Mouse (Mus musculus) left cerebral cortex, adult 11 months (tissue): Measurements from ENCODE around the gene Col15a1.

Experiments
- DNase-seq: peaks from one replicate; pipeline ENCODE4 v3.0.0; 2022; ENCODE audit warnings: low spot score

The Col15a1 gene

DNA sequence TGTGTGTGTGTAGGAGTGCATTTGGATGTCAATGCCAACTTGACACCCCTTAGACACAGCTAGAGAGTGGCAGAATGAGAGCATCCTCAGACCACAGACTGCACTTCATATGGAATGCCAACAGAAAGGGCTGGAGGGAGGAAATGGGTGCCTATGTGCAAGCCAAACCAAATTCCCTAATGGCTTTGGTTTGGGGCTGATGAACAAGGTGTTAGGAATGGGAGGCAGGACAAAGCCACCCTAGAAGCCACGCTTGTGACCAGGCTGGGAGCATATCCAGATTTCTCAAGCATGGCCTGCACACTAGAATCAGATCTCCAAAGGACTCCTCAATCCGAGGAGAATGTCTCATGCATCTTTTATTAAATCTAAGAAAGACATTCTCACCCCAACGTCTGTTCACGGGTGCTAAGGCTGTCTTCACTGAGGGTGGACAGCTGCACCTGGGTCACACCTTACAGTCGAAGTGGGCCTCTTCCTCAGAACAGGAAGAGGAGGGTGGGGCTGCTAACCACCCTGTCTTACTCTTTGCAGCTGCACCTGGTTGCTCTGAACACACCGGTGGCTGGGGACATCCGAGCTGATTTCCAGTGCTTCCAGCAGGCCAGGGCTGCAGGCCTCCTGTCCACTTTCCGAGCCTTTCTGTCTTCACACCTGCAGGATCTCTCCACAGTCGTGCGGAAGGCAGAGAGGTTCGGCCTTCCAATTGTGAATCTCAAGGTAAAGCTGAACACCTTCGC lies 102.1 kb downstream of the Col15a1 start:
- DNase-seq, result no peak

DNA sequence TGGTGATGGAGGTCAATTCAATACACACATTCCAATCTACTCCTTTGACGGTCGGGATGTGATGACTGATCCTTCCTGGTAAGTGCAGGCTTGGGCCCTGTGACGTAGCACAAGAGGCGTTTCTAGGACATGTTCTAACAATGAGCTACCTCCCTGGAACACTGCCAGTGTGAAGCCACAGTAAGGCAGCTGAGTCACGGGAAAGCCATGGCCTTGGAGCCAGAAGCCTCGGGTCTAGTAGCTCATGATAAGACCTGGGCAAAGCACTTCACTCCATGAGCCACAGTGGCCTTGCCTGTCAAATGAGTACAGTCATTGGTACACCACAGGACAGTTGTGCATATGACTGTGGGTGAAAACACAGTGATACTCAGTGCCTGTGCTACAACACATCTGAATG lies 102.9 kb downstream of the Col15a1 start:
- no peak for DNase-seq

GRCm38 (mm10) chr4:47311467-47311866 lies 103.5 kb downstream of the Col15a1 start:
- no peak for DNase-seq

DNA sequence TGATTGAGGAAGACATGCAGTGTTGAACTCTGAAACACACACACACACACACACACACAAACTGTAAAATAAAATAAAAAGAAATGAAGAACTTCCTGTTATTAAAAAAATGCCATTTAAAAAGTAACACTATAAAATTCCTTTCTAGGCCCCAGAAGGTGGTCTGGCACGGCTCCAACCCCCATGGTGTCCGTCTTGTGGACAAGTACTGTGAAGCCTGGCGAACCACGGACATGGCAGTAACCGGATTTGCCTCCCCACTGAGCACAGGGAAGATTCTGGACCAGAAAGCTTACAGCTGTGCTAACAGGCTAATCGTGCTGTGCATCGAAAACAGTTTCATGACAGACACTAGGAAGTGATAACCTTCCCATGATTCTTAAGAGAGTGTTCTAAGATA lies 104.0 kb downstream of the Col15a1 start:
- DNase-seq, result no peak

DNA sequence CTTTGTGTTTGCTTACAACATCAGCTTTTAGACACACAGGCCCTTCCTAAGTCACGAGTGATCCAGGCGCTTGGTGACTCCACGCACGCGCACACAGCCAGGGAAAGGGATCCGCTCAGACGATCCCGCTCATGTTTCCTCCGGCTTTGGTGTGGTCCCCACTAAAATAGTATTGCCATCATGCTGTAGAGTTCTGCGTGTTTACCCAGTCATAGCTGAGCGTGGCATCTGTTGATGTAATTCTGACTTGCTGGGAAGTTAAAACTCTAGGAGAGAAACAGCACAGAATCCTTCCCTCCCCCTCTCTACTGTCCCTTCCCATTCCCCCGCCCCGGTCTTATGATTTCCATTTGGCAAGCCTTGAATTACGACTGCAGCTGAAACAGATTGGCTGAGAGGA lies 104.7 kb downstream of the Col15a1 start:
- no peak for DNase-seq

- no peak for DNase-seq
These were observed 105.9 kb downstream of the Col15a1 start for GRCm38 (mm10) chr4:47313710-47314410.

DNA sequence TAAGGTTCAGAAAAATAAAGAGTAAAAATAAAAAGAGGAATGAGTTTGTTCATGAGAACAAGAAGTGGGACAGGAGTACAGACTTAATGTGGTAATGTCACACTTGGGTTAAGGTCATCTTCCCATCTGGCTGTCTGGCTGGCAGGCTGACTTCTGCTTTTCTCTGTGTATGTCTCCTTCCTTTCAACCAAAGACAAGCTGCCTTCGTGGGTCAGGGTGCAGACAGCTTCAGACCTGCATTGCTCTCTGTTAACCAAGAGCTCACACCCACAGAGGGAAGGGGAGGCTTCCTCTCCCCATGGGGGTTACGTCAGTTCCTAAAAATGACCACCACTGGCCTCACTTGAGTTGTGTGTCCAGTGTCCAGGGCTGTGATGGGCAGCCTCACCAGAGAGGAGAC lies 107.5 kb downstream of the Col15a1 start:
- no peak for DNase-seq

- DNase-seq, result no peak
These were observed 108.5 kb downstream of the Col15a1 start for GRCm38 (mm10) chr4:47316432-47316831.

DNA sequence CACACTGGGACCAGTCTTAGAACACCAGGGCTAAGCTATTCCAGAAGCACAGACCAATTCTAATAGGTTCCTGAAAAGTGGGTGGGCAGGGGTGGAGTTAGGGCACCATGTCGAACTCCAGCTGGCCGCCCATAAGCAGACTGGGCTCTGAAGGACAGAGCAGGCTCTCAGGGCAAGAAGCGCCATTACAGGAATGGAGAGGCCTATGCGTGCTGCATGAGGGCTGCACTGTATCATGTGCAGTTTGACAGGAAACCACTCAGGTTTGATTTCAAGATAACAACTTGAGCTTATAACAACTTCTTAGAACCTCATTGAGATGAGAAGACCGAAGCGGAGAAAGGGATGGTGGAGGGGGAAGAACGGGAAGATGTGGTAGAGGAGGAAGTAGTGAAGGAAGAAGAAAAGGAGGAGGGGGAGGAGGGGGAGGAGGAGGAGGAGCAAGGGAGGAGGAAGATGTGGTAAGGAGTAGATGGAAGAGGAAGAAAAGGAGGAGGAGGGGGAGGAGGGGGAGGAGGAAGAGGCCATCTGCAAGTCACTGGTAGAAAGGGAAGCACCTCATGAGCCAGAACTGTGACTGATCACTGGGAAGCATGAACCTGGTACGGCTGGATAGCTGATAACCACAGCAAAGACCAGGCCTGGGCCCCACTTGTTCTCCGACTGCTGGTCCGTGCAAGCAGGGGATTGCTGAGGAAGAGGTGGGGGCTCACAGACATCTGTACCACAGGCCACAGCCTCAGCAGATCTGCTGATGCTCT lies 111.8 kb downstream of the Col15a1 start:
- DNase-seq, result no peak

DNA sequence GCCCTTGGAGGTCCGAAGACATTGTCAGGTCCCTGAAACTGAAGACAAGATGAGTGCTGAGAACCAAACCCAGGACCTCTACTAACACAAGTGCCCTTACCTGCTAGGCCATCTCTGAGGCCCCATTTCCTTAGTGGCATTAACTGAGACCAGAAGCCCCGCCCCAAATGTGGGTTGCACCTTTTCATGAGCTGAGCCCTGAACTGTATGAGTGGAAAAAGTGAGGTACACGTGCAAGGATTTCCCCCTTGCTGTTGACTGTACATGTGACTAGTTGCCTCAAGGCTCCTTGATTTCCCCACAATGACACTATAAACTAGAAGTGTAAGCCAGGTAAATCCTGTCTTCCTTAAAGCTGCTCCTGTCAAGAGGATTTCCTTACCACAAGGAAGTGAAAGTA lies 114.4 kb downstream of the Col15a1 start:
- DNase-seq, result no peak

- no peak for DNase-seq
These were observed 116.2 kb downstream of the Col15a1 start for GRCm38 (mm10) chr4:47324206-47324605.

DNA sequence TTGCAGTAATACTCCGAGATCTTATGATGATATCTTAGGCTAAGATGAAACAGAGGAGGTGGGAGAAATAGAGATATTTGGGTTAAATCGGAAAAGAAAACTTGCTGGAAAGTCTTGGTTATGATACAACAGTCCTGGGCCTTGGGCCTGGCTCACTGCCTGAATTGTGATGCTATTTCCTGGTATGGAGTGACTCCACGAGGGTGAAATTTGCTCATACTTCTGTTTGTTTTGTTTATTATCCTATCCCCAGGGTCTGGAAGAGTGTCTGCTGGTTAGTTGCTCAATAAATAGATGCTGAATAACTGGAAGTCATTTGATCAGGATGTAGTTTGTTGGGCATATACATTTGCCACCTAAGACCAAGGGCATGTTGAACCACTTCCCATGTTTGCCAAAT lies 119.8 kb downstream of the Col15a1 start:
- DNase-seq, result no peak

DNA sequence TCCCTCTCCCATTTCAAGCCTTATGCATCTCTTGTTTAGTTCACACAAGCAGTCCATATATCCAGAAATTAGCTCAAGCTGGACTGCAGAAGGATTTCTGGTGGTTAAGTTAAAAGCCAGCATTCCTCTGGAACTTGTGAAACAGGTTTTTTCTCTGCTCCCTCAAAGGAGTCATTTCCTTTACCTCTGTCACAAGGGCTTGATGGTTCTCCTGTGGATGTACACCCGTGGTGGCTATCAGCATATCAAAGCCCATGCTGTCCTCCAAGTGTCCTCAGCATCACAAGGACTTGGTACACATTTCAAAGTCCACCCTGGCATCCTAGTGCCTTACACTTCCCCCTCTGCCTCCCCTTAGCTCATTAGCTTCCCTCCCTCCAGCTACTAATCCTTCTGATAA lies 121.3 kb downstream of the Col15a1 start:
- no peak for DNase-seq

GRCm38 (mm10) chr4:47330378-47331052 lies 122.6 kb downstream of the Col15a1 start:
- no peak for DNase-seq

- no peak for DNase-seq
These were observed 124.9 kb downstream of the Col15a1 start for GRCm38 (mm10) chr4:47332812-47333343.

DNA sequence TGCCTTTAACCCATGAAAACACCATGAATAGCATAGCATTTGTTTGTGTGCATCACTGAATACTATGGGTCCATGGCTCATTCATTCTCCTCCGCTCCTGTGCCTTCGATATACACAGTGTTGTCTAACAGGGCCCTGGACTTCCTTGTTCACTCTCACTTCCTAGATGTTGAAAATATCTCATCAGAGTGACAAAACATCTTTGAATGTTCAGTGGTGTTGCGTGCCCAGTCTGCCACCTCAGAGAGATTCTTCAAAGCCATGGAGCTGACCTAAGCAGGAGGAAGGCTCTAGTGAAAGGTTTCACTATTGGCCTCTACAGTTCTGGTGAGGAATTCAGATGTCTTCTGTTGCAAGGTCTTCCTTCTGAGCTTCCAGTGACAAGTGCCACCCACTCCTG lies 125.6 kb downstream of the Col15a1 start:
- DNase-seq, result no peak

- DNase-seq, result no peak
These were observed 129.1 kb downstream of the Col15a1 start for GRCm38 (mm10) chr4:47336941-47337600.

- DNase-seq, result no peak
These were observed 134.7 kb downstream of the Col15a1 start for GRCm38 (mm10) chr4:47342632-47343031.

DNA sequence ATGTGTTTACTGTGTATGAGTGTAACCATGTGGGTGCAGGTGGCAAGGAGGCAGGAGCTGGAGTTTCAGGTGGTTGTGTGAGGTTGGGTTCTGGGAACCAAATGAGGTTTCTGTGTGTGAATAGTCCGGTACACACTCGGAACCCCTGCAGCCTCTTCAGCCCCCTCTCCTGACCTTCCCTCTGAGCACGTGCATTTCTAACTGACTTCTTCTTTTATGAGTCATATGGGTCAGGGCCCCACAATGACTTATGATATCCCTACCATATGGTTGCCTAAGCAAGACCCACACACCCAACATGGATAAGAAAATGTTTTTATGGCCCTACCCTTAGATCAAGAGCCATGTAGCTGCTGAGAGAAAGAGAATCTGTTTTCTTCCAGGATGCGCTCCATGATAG lies 139.1 kb downstream of the Col15a1 start:
- no peak for DNase-seq

DNA sequence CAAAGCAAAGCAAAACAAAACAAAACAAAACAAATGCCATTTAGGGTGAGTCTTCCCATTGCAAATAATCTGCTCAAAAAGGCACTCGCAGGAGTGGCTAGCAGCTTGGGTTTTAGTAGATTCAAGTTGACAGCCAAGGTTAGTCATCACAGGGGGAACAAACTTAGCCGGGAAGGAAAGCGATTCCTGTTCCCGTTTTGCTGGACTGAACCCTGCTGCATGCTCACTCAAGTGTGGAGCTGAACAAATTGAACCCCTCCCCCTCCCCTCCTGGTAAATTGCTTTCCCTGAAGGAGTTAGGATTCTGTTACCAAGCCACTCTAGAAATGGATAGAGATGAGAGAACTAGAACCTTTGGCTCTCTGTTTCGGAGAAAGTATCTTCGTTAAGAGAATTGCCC lies 141.8 kb downstream of the Col15a1 start:
- no peak for DNase-seq

GRCm38 (mm10) chr4:47351386-47352049 lies 143.6 kb downstream of the Col15a1 start:
- peak; percentile 38 for DNase-seq
